Mouse (Mus musculus) liver, postnatal 0 days (tissue): ENCODE data around the gene Ern1. TPM values are rescaled to one million over a fixed set of nuclear protein-coding genes. Genes with fewer than 3 reads are reported as not detected.
A peak's percentile ranks its signal among the peaks of the same experiment; 100 is the strongest.
"Not testable (repeated sequence)": the region's sequence is repeated elsewhere in the genome, so short reads cannot be mapped to it uniquely, and the experiment has no call there.

Experiments
- ATAC-seq: fragments of 200-750 bp; cut with Nextera tagmentation; 2 replicates; pipeline ENCODE4 v1.8.0; 2017; ENCODE audit warnings: mild to moderate bottlenecking, moderate library complexity
- DNase-seq: peaks from one replicate; pipeline ENCODE4 v3.0.0-alpha.2; 2016
- H3K27ac ChIP-seq: fragments of 300-500 bp; sonication (generic); 2 replicates; pipeline ENCODE4 v1.5.1; 2014; ENCODE audit warnings: antibody characterized with exemption, moderate library complexity, mild to moderate bottlenecking, low read depth
- H3K27me3 ChIP-seq: fragments of 300-500 bp; sonication (generic); 2 replicates; pipeline ENCODE4 v1.6.1; 2014; ENCODE audit warnings: low read length, control low read depth, mixed read lengths; ENCODE audit not compliant: insufficient read depth
- H3K36me3 ChIP-seq: fragments of 300-500 bp; sonication (generic); replicated peaks from 2 replicates; pipeline ENCODE4 v1.6.1; 2014; ENCODE audit warnings: mild to moderate bottlenecking, control low read depth, low read length, moderate library complexity, mixed read lengths; ENCODE audit not compliant: insufficient read depth
- H3K4me1 ChIP-seq: fragments of 300-500 bp; sonication (generic); 2 replicates; pipeline ENCODE4 v1.6.1; 2014; ENCODE audit warnings: antibody characterized with exemption, mild to moderate bottlenecking, control low read depth; ENCODE audit not compliant: insufficient read depth
- H3K4me2 ChIP-seq: fragments of 300-500 bp; sonication (generic); 2 replicates; pipeline ENCODE4 v1.6.1; 2014; ENCODE audit warnings: low read depth, mild to moderate bottlenecking, low read length, moderate library complexity, mixed read lengths
- H3K4me3 ChIP-seq: fragments of 300-500 bp; sonication (generic); 2 replicates; pipeline ENCODE4 v1.5.1; 2014; ENCODE audit warnings: low read depth, low read length
- H3K9ac ChIP-seq: fragments of 300-500 bp; sonication (generic); replicated peaks from 2 replicates; pipeline ENCODE4 v1.6.1; 2014; ENCODE audit warnings: mild to moderate bottlenecking, moderate library complexity
- H3K9me3 ChIP-seq: fragments of 300-500 bp; sonication (generic); 2 replicates; pipeline ENCODE4 v1.6.1; 2016; ENCODE audit warnings: mild to moderate bottlenecking, control low read depth, low read length, mixed read lengths
- CTCF ChIP-seq: sonication (generic); IDR thresholded peaks from 2 replicates; pipeline ENCODE4 v1.5.1; 2016; ENCODE audit warnings: antibody characterized with exemption, low read depth
- EP300 ChIP-seq: IDR thresholded peaks from 2 replicates; pipeline ENCODE4 v1.6.1; 2016; ENCODE audit warnings: antibody characterized with exemption, low read depth, mild to moderate bottlenecking
- WGBS: fragments of 180-500 bp; shearing (Covaris S2); extraction: QIAGEN DNeasy Blood & Tissue Kit; methylation state at CpG from one replicate; pipeline ENCODE4 v1.1.7; 2014; ENCODE audit not compliant: insufficient replicate concordance; 5-methylcytosine and 5-hydroxymethylcytosine counted together
- polyA plus RNA-seq: library from polyadenylated mRNA; unstranded; fragments of >200 nt; fragmentation: Nextera tagmentation; extraction: Ambion mirVana; gene quantifications from 2 replicates; pipeline ENCODE4 v1.2.1, GENCODE M21; 2015

Ern1 gene
- polyA plus RNA-seq, 1 experiment from 2014 or later, result 2.9 TPM

DNA sequence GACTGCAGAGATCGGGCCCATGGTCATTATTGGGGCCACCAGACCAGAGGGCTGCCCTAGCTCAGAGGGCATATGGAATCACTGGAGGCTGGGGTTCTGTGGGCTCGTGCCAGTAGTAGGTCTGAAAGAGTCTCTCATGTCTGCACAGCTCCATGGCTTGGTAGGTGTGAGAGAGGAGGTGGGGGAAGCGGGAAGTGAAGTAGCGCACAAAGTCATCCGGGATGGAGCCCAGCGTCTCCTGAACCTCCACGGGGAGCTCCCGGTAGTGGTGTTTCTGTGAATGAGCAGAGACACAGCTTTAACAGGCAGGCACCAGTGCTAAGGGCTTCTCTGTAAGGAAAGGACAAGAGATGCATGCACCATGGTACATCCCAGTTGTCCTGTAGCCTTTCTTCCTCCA lies 89.2 kb downstream of the Ern1 start:
- H3K9me3 ChIP-seq, result no peaks in the 10 kb centered on the region
- no peak for ATAC-seq
- H3K27ac ChIP-seq, result no peak overlapping the region
- no peaks in the 10 kb centered on the region for H3K27me3 ChIP-seq
- 93% methylated on average over 8 of the region's 8 CpGs for WGBS
- H3K4me2 ChIP-seq, result no peak overlapping the region
- peaks cover 58% of the 10 kb centered on the region for H3K36me3 ChIP-seq
- H3K4me3 ChIP-seq, result no peak overlapping the region
- TF ChIP-seq EP300, result no peak
- H3K9ac ChIP-seq, result no peak overlapping the region
- H3K4me1 ChIP-seq, result no peaks in the 10 kb centered on the region
- no peak for DNase-seq

DNA sequence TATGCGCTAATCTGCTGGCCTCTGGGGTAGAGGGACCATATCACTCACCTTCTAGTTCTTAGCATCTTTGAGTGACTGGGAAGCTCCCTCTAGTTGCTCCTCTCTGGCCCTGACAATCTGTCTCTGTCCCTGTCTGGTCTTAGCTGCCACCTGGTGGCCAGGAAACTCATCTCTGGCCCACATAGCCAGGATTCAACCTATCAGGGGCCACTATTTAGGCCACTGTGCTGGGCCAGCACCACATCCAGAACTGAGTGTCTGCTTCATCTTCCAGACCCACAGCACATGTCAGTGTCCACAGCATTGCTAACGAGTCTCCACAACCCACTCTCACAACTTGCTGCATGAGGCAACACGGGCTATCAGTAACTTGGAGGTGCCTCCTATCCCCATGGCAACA lies 90.0 kb downstream of the Ern1 start:
- H3K4me2 ChIP-seq, result no peak overlapping the region
- DNase-seq (no peak), ATAC-seq (no peak)
- H3K4me3 ChIP-seq, result no peak overlapping the region
- peaks cover 1% of the 10 kb centered on the region; the same call in 1 of the 2 replicates for H3K4me1 ChIP-seq
- peaks cover 51% of the 10 kb centered on the region for H3K36me3 ChIP-seq
- H3K27me3 ChIP-seq, result no peaks in the 10 kb centered on the region
- no peak overlapping the region for H3K9ac ChIP-seq
- no peaks in the 10 kb centered on the region for H3K9me3 ChIP-seq
- H3K27ac ChIP-seq, result no peak overlapping the region
- TF ChIP-seq EP300 (no peak), CTCF (peak; percentile 63)
- 79% methylated on average over 3 of the region's 3 CpGs for WGBS

DNA sequence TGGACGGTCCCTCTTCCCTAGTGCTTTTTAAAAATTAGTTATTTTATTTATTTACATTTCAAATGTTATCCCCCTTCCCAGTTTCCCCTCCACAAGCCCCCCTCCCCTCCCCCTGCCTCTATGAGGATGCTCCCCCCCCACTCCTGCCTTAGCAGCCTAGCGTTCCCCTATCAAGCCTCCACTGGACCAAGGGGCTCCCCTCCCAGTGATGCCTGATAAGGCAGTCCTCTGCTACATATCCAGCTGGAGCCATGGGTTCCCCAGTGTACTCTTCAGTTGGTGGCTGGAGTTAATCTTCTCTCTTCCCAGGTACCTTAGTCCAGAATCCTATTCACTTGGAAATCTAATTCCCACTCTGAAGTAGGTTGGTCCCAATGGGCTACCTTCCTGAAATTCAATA lies 93.6 kb downstream of the Ern1 start:
- WGBS, result 64% methylated on average over 2 of the region's 2 CpGs
- not testable (repeated sequence) for H3K9ac ChIP-seq

DNA sequence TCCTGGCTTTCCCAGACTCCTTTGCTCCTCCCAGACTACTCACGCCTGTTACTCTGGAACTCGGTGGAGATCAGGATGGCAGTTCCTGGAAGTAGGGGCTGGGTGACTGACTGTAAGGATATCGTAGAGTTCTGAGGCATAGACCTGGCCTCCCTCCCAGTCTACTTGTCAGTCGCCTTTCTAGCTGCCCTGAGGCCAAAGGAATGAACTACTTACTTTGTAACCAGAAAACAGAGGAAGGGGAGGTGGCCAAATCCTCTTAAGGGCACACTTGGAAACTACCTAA lies 94.4 kb downstream of the Ern1 start:
- no peaks in the 10 kb centered on the region for H3K27me3 ChIP-seq
- no peak for TF ChIP-seq CTCF
- no peak for TF ChIP-seq EP300
- H3K27ac ChIP-seq, result no peak overlapping the region
- peaks cover 19% of the 10 kb centered on the region for H3K36me3 ChIP-seq
- H3K9me3 ChIP-seq, result no peaks in the 10 kb centered on the region
- ATAC-seq, result no peak
- no peak overlapping the region for H3K4me3 ChIP-seq
- 71% methylated on average over 4 of the region's 4 CpGs for WGBS
- peaks cover 24% of the 10 kb centered on the region for H3K4me1 ChIP-seq
- no peak for DNase-seq
- no peak overlapping the region for H3K9ac ChIP-seq
- H3K4me2 ChIP-seq, result no peak overlapping the region

More for the DNA sequence above, 93.6 kb downstream of the Ern1 start:
- H3K4me1 ChIP-seq, result peaks cover 21% of the 10 kb centered on the region
- not testable (repeated sequence) for H3K27ac ChIP-seq, H3K9me3 ChIP-seq, H3K27me3 ChIP-seq, H3K4me2 ChIP-seq, H3K4me3 ChIP-seq, DNase-seq, ATAC-seq
- H3K36me3 ChIP-seq, result peaks cover 25% of the 10 kb centered on the region

DNA sequence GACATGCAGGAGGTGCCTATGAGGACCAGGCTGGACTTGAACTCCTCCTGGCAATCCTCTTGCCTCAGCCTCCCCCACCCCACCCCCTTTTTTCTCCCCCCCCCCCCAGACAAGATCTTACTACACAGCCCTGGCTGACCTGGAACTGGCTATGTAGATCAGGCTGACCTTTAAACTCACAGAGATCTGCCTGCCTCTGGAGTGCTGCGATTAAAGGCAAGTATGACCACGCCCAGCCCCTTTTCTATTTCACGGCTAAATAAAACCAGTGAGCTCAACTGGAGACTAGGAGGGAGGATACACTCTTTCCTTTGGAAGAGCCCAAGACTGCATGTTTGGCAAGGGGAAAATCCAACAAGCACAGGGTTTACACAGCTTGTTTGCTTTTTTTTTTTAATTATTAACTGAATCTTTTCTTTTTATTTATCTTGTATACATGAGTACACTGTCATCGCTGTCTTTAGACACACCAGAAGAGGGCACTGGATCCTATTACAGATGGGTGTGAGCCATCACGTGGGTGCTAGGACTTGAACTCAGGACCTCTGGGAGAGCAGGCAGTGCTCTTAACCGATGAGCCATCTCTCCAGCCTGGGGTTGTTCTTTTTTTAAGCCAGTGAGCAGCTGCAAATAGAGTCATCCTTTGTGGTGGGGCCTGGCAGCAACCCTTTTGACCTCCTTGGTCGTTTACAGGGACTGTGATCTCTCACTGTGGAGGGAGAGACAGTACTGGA lies 94.9 kb downstream of the Ern1 start:
- Histone ChIP-seq H3K36me3 (peaks cover 14% of the 10 kb centered on the region), H3K27ac (no peak overlapping the region), H3K4me1 (peaks cover 27% of the 10 kb centered on the region), H3K9ac (no peak overlapping the region), H3K4me3 (no peak overlapping the region), H3K9me3 (no peaks in the 10 kb centered on the region), H3K4me2 (no peak overlapping the region), H3K27me3 (no peaks in the 10 kb centered on the region)
- WGBS, result 49% methylated on average over 7 of the region's 7 CpGs
- DNase-seq (no peak), ATAC-seq (peak; percentile 48)
- 0 out of 2 replicates have a peak, but pooled peaks have one; percentile 17 for TF ChIP-seq CTCF
- no peak for TF ChIP-seq EP300

DNA sequence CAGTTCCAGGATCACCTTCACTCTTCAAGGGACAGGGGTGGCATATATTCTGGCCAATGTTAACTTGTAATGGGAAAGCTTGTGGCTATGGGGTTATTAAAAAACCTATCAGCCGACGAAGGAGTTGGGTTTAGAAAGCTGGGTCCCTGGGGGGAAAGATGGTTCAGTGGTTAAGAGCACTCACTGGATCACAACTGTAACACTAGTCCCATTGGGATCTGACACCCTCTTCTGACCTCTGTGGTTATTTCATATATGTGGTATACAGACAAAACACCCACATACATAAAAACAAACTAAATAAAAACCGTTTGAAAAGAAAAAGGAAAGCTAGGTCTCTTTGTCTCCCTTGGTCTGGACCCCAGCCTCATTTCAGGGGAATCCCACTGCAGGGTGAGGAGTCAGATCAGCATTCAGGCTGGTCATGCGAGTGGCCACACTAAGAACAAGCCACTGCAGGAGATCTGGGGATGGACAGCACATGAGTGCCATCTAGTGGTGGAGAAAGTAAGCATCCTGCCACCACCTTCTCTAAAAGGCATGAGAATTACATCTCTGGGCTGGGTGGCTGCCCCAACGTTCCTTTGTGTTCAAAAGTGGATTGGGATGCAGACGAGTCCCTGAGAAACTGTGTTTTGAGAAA lies 96.0 kb downstream of the Ern1 start:
- Histone ChIP-seq H3K27ac (no peak overlapping the region), H3K36me3 (peaks cover 13% of the 10 kb centered on the region), H3K27me3 (no peaks in the 10 kb centered on the region), H3K4me2 (no peak overlapping the region), H3K4me1 (peaks cover 34% of the 10 kb centered on the region), H3K9me3 (no peaks in the 10 kb centered on the region), H3K4me3 (no peak overlapping the region), H3K9ac (no peak overlapping the region)
- ATAC-seq, result peak; percentile 35
- DNase-seq, result peak; percentile 75
- no peak for TF ChIP-seq EP300
- TF ChIP-seq CTCF, result peak; percentile 98
- 26% methylated on average over 6 of the region's 6 CpGs for WGBS
